Mouse (Mus musculus): ENCODE data around the gene Vsir.
A peak's percentile ranks its signal among the peaks of the same experiment; 100 is the strongest.

DNA sequence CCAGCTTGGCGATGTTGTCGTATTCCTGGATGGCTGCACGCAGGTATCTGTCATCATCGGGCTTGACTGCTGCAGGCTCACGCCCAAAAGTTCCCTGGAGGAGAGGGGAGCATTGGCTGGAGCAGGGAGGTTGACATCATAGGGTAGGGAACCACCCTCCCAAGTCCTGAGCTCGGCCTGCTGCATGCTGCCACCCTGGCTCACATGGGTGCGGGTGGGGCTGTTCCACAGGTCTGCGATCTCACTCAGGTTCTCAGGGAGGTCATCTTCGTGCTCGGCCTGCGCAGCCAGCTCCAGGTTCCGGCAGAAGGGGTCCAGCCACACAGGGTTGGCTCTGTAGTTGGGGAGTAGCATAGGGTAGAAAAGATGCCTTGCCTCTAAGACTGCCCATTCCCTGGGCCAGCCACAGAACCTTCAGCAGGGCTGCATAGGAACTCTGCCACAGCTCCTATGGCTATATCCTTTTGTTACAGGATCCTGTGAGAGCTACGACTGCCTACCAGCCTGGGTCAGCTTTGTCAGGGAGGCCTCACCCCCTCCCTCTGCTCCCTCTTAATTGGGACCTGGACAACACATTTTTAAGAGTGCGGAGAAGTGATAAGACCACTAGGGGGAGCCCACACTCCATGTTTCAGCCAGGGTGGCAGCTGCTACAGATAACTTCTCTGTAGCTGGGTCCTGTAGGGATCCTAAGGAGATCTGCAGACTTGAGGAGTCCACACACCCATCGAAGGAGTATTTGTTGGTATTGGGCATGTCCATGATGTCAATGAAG, 41.6 kb upstream of the Vsir start:
- TF ChIP-seq CTCF (IDR thresholded peaks at IDR 0.05) (peak; percentile 93), POLR2A (IDR thresholded peaks at IDR 0.05; ENCODE audit: insufficient read depth, low read depth, low read length) (no peak)
